Mouse (Mus musculus): ENCODE data around the gene Khdrbs1. TPM values are rescaled to one million over a fixed set of nuclear protein-coding genes. Genes with fewer than 3 reads are reported as not detected.

Khdrbs1 gene
- polyA plus RNA-seq, 1 experiment = 40.9 TPM

- 82% methylated on average over 3 of the region's 3 CpGs for WGBS
- no peak for DNase-seq (ENCODE audit: low read depth in 1 of 2, low spot score in 2 of 2)
- TF ChIP-seq CTCF (IDR thresholded peaks at IDR 0.05; ENCODE audit: extremely low read depth, insufficient read depth, insufficient read length, insufficient replicate concordance) (no peak), POLR2A (IDR thresholded peaks at IDR 0.05; ENCODE audit: low read depth, low read length) (no peak)
- no peaks in the 10 kb centered on the region for H3K36me3 ChIP-seq (ENCODE audit: control insufficient read depth, insufficient read depth, low read length)
- H3K27ac ChIP-seq (ENCODE audit: insufficient read depth, low read length) = no peak overlapping the region
- H3K4me3 ChIP-seq (ENCODE audit: extremely low read depth, insufficient read depth, insufficient read length) = no peak overlapping the region
- peaks cover 3% of the 10 kb centered on the region for H3K4me1 ChIP-seq (ENCODE audit: control insufficient read depth, insufficient read depth, insufficient read length)
- H3K27me3 ChIP-seq (ENCODE audit: control insufficient read depth, insufficient read depth, low read length) = no peaks in the 10 kb centered on the region
Measured at GRCm38 (mm10) chr4:129746591-129746990, 4.5 kb upstream of the Khdrbs1 start.

DNA sequence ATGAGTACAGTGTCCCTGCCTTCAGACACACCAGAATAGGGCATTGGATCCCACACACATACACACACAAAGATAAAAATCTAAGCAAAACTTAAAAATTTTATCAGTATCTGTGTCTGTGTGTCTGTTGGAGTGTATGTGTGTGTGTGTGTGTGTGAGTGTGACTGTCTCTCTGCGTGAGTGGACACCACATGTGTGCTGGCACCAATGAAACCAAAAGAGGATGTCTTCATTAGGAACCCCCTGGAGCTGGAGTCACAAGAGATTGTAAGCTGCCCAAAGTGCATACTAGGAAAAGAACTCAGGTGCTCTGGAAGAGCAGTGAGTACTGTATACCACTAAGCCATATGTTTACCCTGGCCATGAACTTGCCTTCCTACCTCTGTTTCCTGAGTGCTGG lies 4.0 kb upstream of the Khdrbs1 start:
- Histone ChIP-seq H3K4me1 (ENCODE audit: control insufficient read depth, insufficient read depth, insufficient read length) (peaks cover 3% of the 10 kb centered on the region), H3K36me3 (ENCODE audit: control insufficient read depth, insufficient read depth, low read length) (no peaks in the 10 kb centered on the region), H3K27ac (ENCODE audit: insufficient read depth, low read length) (no peak overlapping the region), H3K27me3 (ENCODE audit: control insufficient read depth, insufficient read depth, low read length) (no peaks in the 10 kb centered on the region), H3K4me3 (ENCODE audit: extremely low read depth, insufficient read depth, insufficient read length) (no peak overlapping the region)
- DNase-seq (ENCODE audit: low read depth in 1 of 2, low spot score in 2 of 2) = peak in 1 of 2 experiments; percentile 41
- WGBS = 33% methylated on average over 1 of the region's 1 CpGs
- no peak for TF ChIP-seq POLR2A (IDR thresholded peaks at IDR 0.05; ENCODE audit: low read depth, low read length)
- TF ChIP-seq CTCF (IDR thresholded peaks at IDR 0.05; ENCODE audit: extremely low read depth, insufficient read depth, insufficient read length, insufficient replicate concordance) = no peak

DNA sequence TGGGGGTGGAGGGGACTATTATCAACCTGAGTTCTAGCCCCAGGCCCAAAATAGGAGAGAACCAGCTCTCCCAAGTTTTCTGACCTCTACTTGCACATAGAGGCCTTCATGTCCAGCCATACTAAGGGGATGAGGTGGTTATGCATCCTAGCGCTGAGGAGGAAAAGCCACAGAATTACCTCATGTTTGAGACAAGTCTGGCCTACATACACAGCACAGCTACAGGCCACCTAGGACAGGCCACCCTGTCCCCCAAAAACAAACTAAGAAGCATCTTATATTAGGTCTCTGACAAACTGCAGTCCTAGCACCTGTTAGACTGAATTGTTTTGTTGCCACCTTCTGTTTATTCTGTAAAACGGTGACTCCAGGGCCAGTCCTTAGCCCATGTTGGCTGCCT lies 1.4 kb upstream of the Khdrbs1 start:
- Histone ChIP-seq H3K27me3 (ENCODE audit: control insufficient read depth, insufficient read depth, low read length) (no peaks in the 10 kb centered on the region), H3K4me3 (ENCODE audit: extremely low read depth, insufficient read depth, insufficient read length) (no peak overlapping the region), H3K4me1 (ENCODE audit: control insufficient read depth, insufficient read depth, insufficient read length) (peaks cover 6% of the 10 kb centered on the region), H3K36me3 (ENCODE audit: control insufficient read depth, insufficient read depth, low read length) (no peaks in the 10 kb centered on the region; the same call in 1 of the 2 replicates), H3K27ac (ENCODE audit: insufficient read depth, low read length) (0 out of 2 replicates have a peak overlapping the region, but pooled peaks have one; percentile 97)
- WGBS = 51% methylated on average over 2 of the region's 2 CpGs
- no peak for TF ChIP-seq POLR2A (IDR thresholded peaks at IDR 0.05; ENCODE audit: low read depth, low read length)
- DNase-seq (ENCODE audit: low read depth in 1 of 2, low spot score in 2 of 2) = no peak

DNA sequence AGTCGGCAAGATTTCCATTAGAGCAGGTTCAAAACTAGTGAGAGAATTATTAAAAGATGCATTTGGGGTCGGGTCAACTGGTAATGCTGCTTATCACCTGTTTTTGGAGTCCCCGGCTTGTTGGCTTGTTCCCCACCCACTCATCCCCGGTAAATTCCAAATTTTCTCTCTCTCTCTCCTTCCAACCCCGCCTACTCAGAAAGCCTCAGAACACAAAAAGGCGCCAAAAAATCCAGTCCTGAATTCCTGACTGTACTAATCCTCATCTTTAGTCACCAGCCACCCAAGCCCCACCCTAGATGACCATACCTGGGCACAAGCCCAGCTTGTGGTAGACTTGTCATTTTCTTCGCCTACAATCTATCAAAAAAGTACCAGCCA lies 897 bp upstream of the Khdrbs1 start:
- Histone ChIP-seq H3K4me1 (ENCODE audit: control insufficient read depth, insufficient read depth, insufficient read length) (peaks cover 6% of the 10 kb centered on the region), H3K36me3 (ENCODE audit: control insufficient read depth, insufficient read depth, low read length) (no peaks in the 10 kb centered on the region; the same call in 1 of the 2 replicates), H3K4me3 (ENCODE audit: extremely low read depth, insufficient read depth, insufficient read length) (peak overlapping the region; percentile 80), H3K27ac (ENCODE audit: insufficient read depth, low read length) (peak overlapping the region; percentile 97), H3K27me3 (ENCODE audit: control insufficient read depth, insufficient read depth, low read length) (no peaks in the 10 kb centered on the region)
- TF ChIP-seq POLR2A (IDR thresholded peaks at IDR 0.05; ENCODE audit: low read depth, low read length) (no peak), CTCF (IDR thresholded peaks at IDR 0.05; ENCODE audit: extremely low read depth, insufficient read depth, insufficient read length, insufficient replicate concordance) (no peak)
- 11% methylated on average over 7 of the region's 7 CpGs for WGBS
- DNase-seq (ENCODE audit: low read depth in 1 of 2, low spot score in 2 of 2) = no peak

DNA sequence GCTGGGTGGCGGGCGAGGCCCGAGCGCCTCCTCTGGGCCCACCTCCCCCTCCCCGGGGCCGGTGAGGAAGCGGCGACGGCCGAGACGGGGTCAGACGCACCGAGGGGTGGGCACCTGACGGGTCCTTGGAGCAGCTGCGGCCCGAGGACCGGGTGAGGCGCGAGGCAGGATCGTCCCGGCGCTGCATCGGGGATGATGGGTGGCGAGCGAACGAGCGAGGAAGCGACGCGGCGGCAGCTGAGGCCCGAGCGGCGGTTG lies 200 bp downstream of the Khdrbs1 start:
- DNase-seq (ENCODE audit: low read depth in 1 of 2, low spot score in 2 of 2) = no peak
- TF ChIP-seq POLR2A (IDR thresholded peaks at IDR 0.05; ENCODE audit: low read depth, low read length) = no peak
- TF ChIP-seq CTCF (IDR thresholded peaks at IDR 0.05; ENCODE audit: extremely low read depth, insufficient read depth, insufficient read length, insufficient replicate concordance) = no peak
- under 1% methylated on average over 32 of the region's 34 CpGs for WGBS
- Histone ChIP-seq H3K27me3 (ENCODE audit: control insufficient read depth, insufficient read depth, low read length) (no peaks in the 10 kb centered on the region), H3K36me3 (ENCODE audit: control insufficient read depth, insufficient read depth, low read length) (no peaks in the 10 kb centered on the region; the same call in 1 of the 2 replicates), H3K27ac (ENCODE audit: insufficient read depth, low read length) (peak overlapping the region; percentile 99), H3K4me3 (ENCODE audit: extremely low read depth, insufficient read depth, insufficient read length) (peak overlapping the region; percentile 99), H3K4me1 (ENCODE audit: control insufficient read depth, insufficient read depth, insufficient read length) (peaks cover 6% of the 10 kb centered on the region)

GRCm38 (mm10) chr4:129741251-129741973 lies 691 bp downstream of the Khdrbs1 start:
- under 1% methylated on average over 62 of the region's 62 CpGs for WGBS
- no peak for TF ChIP-seq POLR2A (IDR thresholded peaks at IDR 0.05; ENCODE audit: low read depth, low read length)
- no peak for TF ChIP-seq CTCF (IDR thresholded peaks at IDR 0.05; ENCODE audit: extremely low read depth, insufficient read depth, insufficient read length, insufficient replicate concordance)
- Histone ChIP-seq H3K27me3 (ENCODE audit: control insufficient read depth, insufficient read depth, low read length) (no peaks in the 10 kb centered on the region), H3K4me3 (ENCODE audit: extremely low read depth, insufficient read depth, insufficient read length) (peak overlapping the region; percentile 99), H3K4me1 (ENCODE audit: control insufficient read depth, insufficient read depth, insufficient read length) (peaks cover 6% of the 10 kb centered on the region), H3K36me3 (ENCODE audit: control insufficient read depth, insufficient read depth, low read length) (no peaks in the 10 kb centered on the region; the same call in 1 of the 2 replicates), H3K27ac (ENCODE audit: insufficient read depth, low read length) (peak overlapping the region; percentile 99)
- peak in 1 of 2 experiments; percentile 19 for DNase-seq (ENCODE audit: low read depth in 1 of 2, low spot score in 2 of 2)

DNA sequence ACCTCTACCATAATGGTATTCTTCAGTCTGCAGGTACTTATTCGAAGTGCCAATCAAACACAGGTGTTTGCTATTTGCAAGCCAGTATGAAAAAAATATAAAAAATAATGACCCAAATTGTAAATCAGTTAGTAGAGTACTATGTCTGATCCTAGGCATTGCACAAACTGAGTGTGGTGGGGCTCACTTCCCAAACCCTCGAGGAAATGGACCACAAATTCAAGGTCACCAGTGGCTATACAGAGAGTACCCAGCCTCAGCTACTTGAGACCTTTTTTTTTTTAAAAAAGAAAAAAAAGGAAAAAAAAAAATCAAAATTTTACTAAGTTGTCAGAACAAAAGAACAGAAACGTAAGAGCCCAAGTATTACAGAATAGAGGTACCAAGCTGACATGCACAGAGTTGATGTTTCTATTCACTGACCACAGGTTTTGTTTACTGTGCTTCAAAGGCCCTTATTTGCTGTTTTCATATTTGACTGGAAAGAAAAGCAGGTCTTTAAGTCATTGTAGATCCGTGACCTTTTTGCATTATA lies 2.9 kb downstream of the Khdrbs1 start:
- Histone ChIP-seq H3K27ac (ENCODE audit: insufficient read depth, low read length) (no peak overlapping the region), H3K4me1 (ENCODE audit: control insufficient read depth, insufficient read depth, insufficient read length) (peaks cover 6% of the 10 kb centered on the region), H3K36me3 (ENCODE audit: control insufficient read depth, insufficient read depth, low read length) (peaks cover 1% of the 10 kb centered on the region; the same call in 1 of the 2 replicates), H3K4me3 (ENCODE audit: extremely low read depth, insufficient read depth, insufficient read length) (no peak overlapping the region), H3K27me3 (ENCODE audit: control insufficient read depth, insufficient read depth, low read length) (no peaks in the 10 kb centered on the region)
- WGBS = 60% methylated on average over 4 of the region's 4 CpGs
- DNase-seq (ENCODE audit: low read depth in 1 of 2, low spot score in 2 of 2) = no peak
- no peak for TF ChIP-seq CTCF (IDR thresholded peaks at IDR 0.05; ENCODE audit: extremely low read depth, insufficient read depth, insufficient read length, insufficient replicate concordance)
- TF ChIP-seq POLR2A (IDR thresholded peaks at IDR 0.05; ENCODE audit: low read depth, low read length) = no peak

All from spleen, adult 2 months (tissue).